Mouse (Mus musculus) lung, postnatal 0 days (tissue): ENCODE data around the gene Nmnat2.

ENCODE experiments used
- CTCF ChIP-seq: IDR thresholded peaks from 2 replicates; pipeline ENCODE4 v1.5.1; 2016; ENCODE audit warnings: antibody characterized with exemption, mild to moderate bottlenecking
- EP300 ChIP-seq: IDR thresholded peaks from 2 replicates; pipeline ENCODE4 v1.6.1; 2016; ENCODE audit warnings: antibody characterized with exemption, mild to moderate bottlenecking, control low read depth

DNA sequence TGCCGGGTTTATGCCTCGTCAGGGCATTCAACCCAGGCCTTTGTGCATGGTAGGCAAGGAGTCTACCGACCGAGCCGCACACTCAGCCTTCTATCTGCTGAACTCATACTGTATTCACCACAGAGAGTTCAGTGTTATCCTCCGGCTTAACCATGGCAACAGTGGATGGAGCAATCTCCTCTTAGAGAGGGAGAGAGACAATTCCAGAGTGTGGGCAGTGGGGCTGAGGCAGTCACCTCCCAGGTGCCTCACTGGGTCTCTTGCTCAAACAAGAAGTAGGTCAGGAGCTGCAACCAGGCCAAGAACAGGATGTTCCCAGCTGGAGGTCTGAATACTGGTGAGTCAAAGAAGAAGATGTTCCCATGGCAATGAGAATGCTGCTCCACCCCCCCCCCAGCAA is 56.8 kb downstream of the Nmnat2 start:
- no peak for TF ChIP-seq CTCF
- peak; percentile 71; the same call in 1 of the 2 replicates for TF ChIP-seq EP300
